Mouse (Mus musculus) small intestine, adult 10 weeks (tissue): Measurements from ENCODE around the gene Eif4g3. TPM values are rescaled to one million over a fixed set of nuclear protein-coding genes. Genes with fewer than 3 reads are reported as not detected.

ENCODE experiments used
- polyA plus RNA-seq: library from polyadenylated mRNA; stranded (reverse); fragments of 350-450 nt; fragmentation: Illumina TruSeq; extraction: RNeasy Lipid Tissue Mini Kit (QIAGEN cat#74804); gene quantifications from one replicate; pipeline ENCODE4 v1.2.3, GENCODE M21; 2014; ENCODE audit warnings: low replicate concordance

The Eif4g3 gene
- 14.1 TPM for polyA plus RNA-seq

DNA sequence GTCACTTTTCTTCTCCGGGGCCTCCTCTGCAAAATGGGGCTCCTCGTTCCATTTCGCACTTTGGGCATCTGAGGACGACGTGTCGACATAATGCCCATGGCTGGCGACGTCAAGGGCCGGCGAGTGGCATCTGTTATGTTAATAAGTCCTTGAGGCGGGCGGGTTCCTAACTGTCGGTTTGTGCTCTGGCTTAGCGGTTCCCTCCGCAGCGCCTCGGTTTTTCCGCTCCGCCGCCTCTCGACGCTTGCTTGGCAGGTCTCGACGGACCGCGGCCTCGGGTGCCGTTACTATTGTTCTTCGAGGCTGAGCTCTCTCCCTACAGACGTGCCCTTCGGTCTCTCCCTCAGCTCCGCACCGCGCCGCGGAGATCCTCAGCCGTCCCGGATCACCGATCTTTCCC, at the start of gene Eif4g3:
TSS of gene Eif4g3 (plus strand) at position 133 of the 400 bp plus-strand sequence.

DNA sequence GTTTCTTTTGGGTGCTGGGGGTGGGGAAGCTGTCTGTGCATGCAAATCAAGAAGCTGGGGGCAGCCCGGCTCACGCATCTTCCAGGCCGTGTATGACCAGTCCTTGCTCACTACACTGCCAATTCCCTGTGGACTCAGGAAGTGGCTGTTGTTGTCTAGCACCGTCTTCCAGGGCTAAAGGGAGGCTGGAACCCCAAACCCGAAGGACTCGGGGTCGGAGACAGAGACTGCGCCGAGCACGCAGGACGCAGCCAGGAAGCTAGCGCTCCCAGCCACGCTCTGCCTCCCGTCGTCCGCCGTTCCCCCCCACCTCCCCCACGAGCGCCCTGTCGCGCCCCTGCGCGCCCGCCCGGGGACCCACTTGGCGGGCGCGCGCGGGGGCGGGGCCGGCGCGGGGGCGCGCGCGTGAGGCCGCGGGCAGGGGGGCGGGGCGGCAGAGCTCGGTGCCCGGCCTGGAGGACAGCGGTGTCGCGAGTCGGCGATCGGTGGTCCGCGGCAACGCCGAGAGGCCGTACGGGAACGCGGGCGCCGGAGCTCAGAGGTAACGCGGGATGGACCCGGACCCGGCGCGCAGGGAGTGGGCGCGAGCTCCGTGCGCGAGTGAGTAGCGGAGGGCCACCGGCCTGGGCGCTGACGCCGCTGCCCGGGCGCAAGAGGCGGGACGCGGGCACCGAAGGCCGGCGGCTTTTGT, 223.5 kb downstream of the Eif4g3 start, which contains the start of gene Hp1bp3:
TSS of gene Hp1bp3 (plus strand) at position 97 of the 691 bp plus-strand sequence.

DNA sequence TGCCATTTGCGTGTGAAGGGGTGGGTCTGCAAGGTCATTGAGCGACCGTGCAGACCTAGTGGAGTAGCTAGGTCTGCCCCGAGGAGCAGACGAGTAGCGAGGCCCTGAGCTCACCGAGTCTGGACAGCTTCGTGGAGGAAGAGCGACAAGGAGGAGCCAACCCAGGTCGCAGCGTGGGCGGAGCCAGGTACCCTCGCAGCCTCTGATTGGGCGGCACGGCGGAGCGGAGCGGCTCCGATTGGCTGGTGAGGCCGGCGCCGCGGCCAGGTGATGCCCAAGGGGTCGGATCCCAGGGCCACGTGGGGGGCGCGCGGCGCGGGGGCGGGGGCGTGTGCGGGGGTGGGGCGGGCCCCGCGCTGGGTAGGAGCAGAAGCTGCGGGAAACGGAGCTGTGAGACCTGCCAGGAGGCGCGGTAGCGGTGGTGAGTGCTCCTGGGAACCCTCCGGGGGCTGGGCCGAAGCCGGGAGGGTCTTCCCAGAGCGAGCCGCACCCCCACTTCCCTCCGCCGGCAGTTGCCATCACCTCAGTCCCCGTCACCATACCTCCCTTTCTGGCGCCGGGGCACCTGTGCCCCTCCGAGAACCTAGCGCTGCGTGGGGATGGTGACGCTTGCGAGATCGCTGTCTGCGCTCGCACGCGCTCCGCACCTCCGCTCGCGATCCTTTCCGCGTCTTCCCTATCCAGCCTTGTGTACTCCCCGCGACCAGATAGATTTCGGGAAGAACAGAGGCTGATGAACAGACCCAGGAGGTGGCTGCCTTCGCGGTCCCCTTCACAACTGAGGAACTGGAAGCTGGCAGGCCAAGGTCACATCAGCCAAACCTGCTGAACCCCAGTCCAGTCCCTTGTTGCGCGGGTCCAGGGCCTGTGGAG, 257.5 kb downstream of the Eif4g3 start, which contains the start of the genes Sh2d5 and Kif17:
TSS of gene Sh2d5 (plus strand) at position 316 of the 873 bp plus-strand sequence.
TSS of gene Kif17 (plus strand) at position 348 of the 873 bp plus-strand sequence.

Other genes with a start within 250 kb of the Eif4g3 start
- gene Alpl, start 196.6 kb upstream of the Eif4g3 start, polyA plus RNA-seq = 0.45 TPM
- gene Ece1, start 130.8 kb upstream of the Eif4g3 start, polyA plus RNA-seq = 5.6 TPM
- gene Hp1bp3, start 223.3 kb downstream of the Eif4g3 start, polyA plus RNA-seq = 73.7 TPM